Mouse (Mus musculus) forebrain, embryonic 14.5 days (tissue): ENCODE measurements at regions not wholly inside any gene's neighbourhood (a gene's known extent, or its start where the extent isn't known, plus 50 kb on each side); places are given as distances from the start of the nearest gene placed in this dataset.

ENCODE experiments used
- ATAC-seq: fragments of 200-750 bp; cut with Nextera tagmentation; 2 replicates; pipeline ENCODE4 v1.8.0; 2017; ENCODE audit warnings: mild to moderate bottlenecking, moderate library complexity
- DNase-seq: peaks from one replicate; pipeline ENCODE4 v3.0.0-alpha.2; 2015; ENCODE audit warnings: low spot score
- H3K27ac ChIP-seq: fragments of 300-500 bp; sonication (generic); 2 replicates; pipeline ENCODE4 v1.5.1; 2014; ENCODE audit warnings: low read depth, mild to moderate bottlenecking, control low read depth, low read length, moderate library complexity
- H3K27me3 ChIP-seq: fragments of 300-500 bp; sonication (generic); replicated peaks from 2 replicates; pipeline ENCODE4 v1.6.1; 2014; ENCODE audit warnings: low read length, control low read depth, mixed read lengths; ENCODE audit not compliant: control insufficient read depth, insufficient read depth
- H3K36me3 ChIP-seq: fragments of 300-500 bp; sonication (generic); 2 replicates; pipeline ENCODE4 v1.6.1; 2014; ENCODE audit warnings: low read length, control low read depth; ENCODE audit not compliant: control insufficient read depth, insufficient read depth
- H3K4me1 ChIP-seq: fragments of 300-500 bp; sonication (generic); 2 replicates; pipeline ENCODE4 v1.6.1; 2014; ENCODE audit warnings: antibody characterized with exemption, low read length, control low read depth; ENCODE audit not compliant: control insufficient read depth, insufficient read depth
- H3K4me2 ChIP-seq: fragments of 300-500 bp; sonication (generic); 2 replicates; pipeline ENCODE4 v1.6.1; 2014; ENCODE audit warnings: mild to moderate bottlenecking, control low read depth, low read length
- H3K4me3 ChIP-seq: fragments of 300-500 bp; sonication (generic); 2 replicates; pipeline ENCODE4 v1.5.1; 2014; ENCODE audit warnings: low read depth, low read length, control low read depth
- H3K9ac ChIP-seq: fragments of 300-500 bp; sonication (generic); 2 replicates; pipeline ENCODE4 v1.6.1; 2014; ENCODE audit warnings: mild to moderate bottlenecking, low read length, control low read depth, moderate library complexity
- H3K9me3 ChIP-seq: fragments of 300-500 bp; sonication (generic); replicated peaks from 2 replicates; pipeline ENCODE4 v1.6.1; 2016; ENCODE audit warnings: low read length, control low read depth, mixed read lengths; ENCODE audit not compliant: control insufficient read depth
- WGBS: fragments of 180-500 bp; shearing (Covaris S2); extraction: QIAGEN DNeasy Blood & Tissue Kit; methylation state at CpG from one replicate; pipeline ENCODE4 v1.1.7; 2014; 5-methylcytosine and 5-hydroxymethylcytosine counted together

GRCm38 (mm10) chr1:137941776-137942522, 233.6 kb downstream of the Ptprc start:
- ATAC-seq (no peak; the same call in 1 of the 2 replicates), DNase-seq (peak; percentile 48)
- Histone ChIP-seq H3K27me3 (no peaks in the 10 kb centered on the region), H3K9ac (no peak overlapping the region), H3K27ac (peak overlapping the region; percentile 18; the same call in 1 of the 2 replicates), H3K36me3 (peaks cover 53% of the 10 kb centered on the region), H3K4me2 (no peak overlapping the region), H3K4me3 (no peak overlapping the region), H3K9me3 (no peaks in the 10 kb centered on the region), H3K4me1 (0 out of 2 replicates have a peak, but pooled peaks cover 4% of the 10 kb centered on the region)
- WGBS, result 84% methylated on average over 11 of the region's 11 CpGs

- no peaks in the 10 kb centered on the region for H3K27me3 ChIP-seq
- ATAC-seq, result no peak
- no peak overlapping the region for H3K9ac ChIP-seq
- no peak overlapping the region for H3K4me2 ChIP-seq
- no peak overlapping the region for H3K4me3 ChIP-seq
- WGBS, result 90% methylated on average over 4 of the region's 4 CpGs
- peaks cover 72% of the 10 kb centered on the region for H3K36me3 ChIP-seq
- H3K9me3 ChIP-seq, result no peaks in the 10 kb centered on the region
- no peak for DNase-seq
- H3K27ac ChIP-seq, result no peak overlapping the region
- H3K4me1 ChIP-seq, result 0 out of 2 replicates have a peak, but pooled peaks cover 4% of the 10 kb centered on the region
Observed at GRCm38 (mm10) chr1:137935746-137936145, 239.8 kb downstream of the Ptprc start.

GRCm38 (mm10) chr1:137929764-137930163, 245.7 kb downstream of the Ptprc start:
- 86% methylated on average over 3 of the region's 3 CpGs for WGBS
- H3K36me3 ChIP-seq, result peaks cover 45% of the 10 kb centered on the region
- no peaks in the 10 kb centered on the region for H3K9me3 ChIP-seq
- no peak overlapping the region for H3K4me2 ChIP-seq
- peak overlapping the region; percentile 44; the same call in 1 of the 2 replicates for H3K27ac ChIP-seq
- ATAC-seq (no peak), DNase-seq (no peak)
- no peaks in the 10 kb centered on the region for H3K27me3 ChIP-seq
- no peak overlapping the region for H3K9ac ChIP-seq
- H3K4me3 ChIP-seq, result no peak overlapping the region
- peaks cover 27% of the 10 kb centered on the region for H3K4me1 ChIP-seq

- H3K9me3 ChIP-seq, result no peaks in the 10 kb centered on the region
- peak overlapping the region; percentile 42 for H3K4me2 ChIP-seq
- ATAC-seq (peak; percentile 58), DNase-seq (peak; percentile 82)
- H3K27me3 ChIP-seq, result no peaks in the 10 kb centered on the region
- H3K27ac ChIP-seq, result peak overlapping the region; percentile 90
- H3K4me3 ChIP-seq, result no peak overlapping the region
- peak overlapping the region; percentile 41 for H3K9ac ChIP-seq
- 5% methylated on average over 6 of the region's 6 CpGs for WGBS
- H3K36me3 ChIP-seq, result peaks cover 33% of the 10 kb centered on the region
- peaks cover 30% of the 10 kb centered on the region for H3K4me1 ChIP-seq
Observed at GRCm38 (mm10) chr1:137928522-137928921, 247.0 kb downstream of the Ptprc start.

DNA sequence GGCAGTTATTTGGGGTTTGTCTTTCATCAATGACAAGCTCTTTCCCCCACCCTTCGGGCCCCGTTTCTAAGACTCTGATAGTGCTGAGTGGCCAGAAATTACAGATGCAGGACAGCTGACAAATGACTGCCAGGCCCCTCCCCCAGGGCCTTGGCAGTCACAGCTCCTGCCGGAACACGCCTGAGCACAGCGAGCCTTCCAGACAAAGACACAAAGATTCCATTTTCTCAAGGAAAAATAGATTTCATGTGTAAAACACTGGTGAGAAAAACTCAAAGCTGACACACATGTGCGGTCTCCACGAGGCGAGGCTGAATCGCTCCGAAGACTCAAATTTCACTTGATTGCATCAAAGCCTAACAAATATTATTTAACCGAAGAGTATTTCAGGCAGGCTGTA, 247.6 kb downstream of the Ptprc start:
- Histone ChIP-seq H3K9ac (peak overlapping the region; percentile 41; the same call in 1 of the 2 replicates), H3K4me3 (peak overlapping the region; percentile 6; the same call in 1 of the 2 replicates), H3K27me3 (no peaks in the 10 kb centered on the region), H3K4me1 (peaks cover 30% of the 10 kb centered on the region), H3K4me2 (peak overlapping the region; percentile 42), H3K27ac (peak overlapping the region; percentile 90), H3K9me3 (no peaks in the 10 kb centered on the region), H3K36me3 (peaks cover 27% of the 10 kb centered on the region)
- ATAC-seq (peak; percentile 94), DNase-seq (peak; percentile 93)
- 5% methylated on average over 11 of the region's 11 CpGs for WGBS

DNA sequence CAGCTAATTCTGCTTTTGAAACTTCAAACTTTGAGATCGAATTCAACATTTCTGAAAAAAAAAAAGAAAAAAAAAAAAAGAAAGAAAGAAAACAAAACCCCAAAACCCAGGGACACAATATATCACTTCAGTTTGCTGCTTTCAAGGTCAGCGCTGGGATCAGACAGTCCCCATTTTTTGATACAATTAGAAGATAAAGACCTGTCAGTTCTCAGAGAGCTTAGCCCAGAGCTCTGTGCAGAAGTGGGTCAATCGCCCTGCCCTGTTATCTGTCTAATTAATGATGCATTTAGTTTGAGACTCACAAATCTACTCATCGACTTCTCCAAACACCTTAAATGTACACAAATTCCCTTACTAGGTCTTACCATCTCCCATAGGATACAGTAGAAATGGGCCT, 249.2 kb downstream of the Ptprc start:
- Histone ChIP-seq H3K4me3 (no peak overlapping the region), H3K4me2 (no peak overlapping the region), H3K36me3 (peaks cover 14% of the 10 kb centered on the region), H3K9me3 (no peaks in the 10 kb centered on the region), H3K9ac (no peak overlapping the region), H3K4me1 (peaks cover 32% of the 10 kb centered on the region), H3K27ac (no peak overlapping the region), H3K27me3 (no peaks in the 10 kb centered on the region)
- ATAC-seq, result no peak
- 64% methylated on average over 4 of the region's 4 CpGs for WGBS
- no peak for DNase-seq

- WGBS, result 90% methylated on average over 6 of the region's 6 CpGs
- Histone ChIP-seq H3K9me3 (no peaks in the 10 kb centered on the region), H3K4me2 (no peak overlapping the region), H3K36me3 (0 out of 2 replicates have a peak, but pooled peaks cover 7% of the 10 kb centered on the region), H3K27me3 (no peaks in the 10 kb centered on the region), H3K9ac (no peak overlapping the region), H3K27ac (no peak overlapping the region), H3K4me1 (peaks cover 34% of the 10 kb centered on the region), H3K4me3 (no peak overlapping the region)
- DNase-seq (no peak), ATAC-seq (no peak)
Observed at GRCm38 (mm10) chr1:137924156-137924555, 251.4 kb downstream of the Ptprc start.

GRCm38 (mm10) chr1:137923705-137924104, 251.8 kb downstream of the Ptprc start:
- H3K27me3 ChIP-seq, result no peaks in the 10 kb centered on the region
- no peaks in the 10 kb centered on the region for H3K9me3 ChIP-seq
- H3K4me3 ChIP-seq, result no peak overlapping the region
- H3K4me1 ChIP-seq, result peaks cover 31% of the 10 kb centered on the region
- no peak overlapping the region for H3K4me2 ChIP-seq
- WGBS, result 85% methylated on average over 2 of the region's 2 CpGs
- 0 out of 2 replicates have a peak, but pooled peaks cover 7% of the 10 kb centered on the region for H3K36me3 ChIP-seq
- no peak for DNase-seq
- no peak overlapping the region for H3K9ac ChIP-seq
- no peak for ATAC-seq
- no peak overlapping the region for H3K27ac ChIP-seq

- H3K9me3 ChIP-seq, result no peaks in the 10 kb centered on the region
- ATAC-seq (no peak), DNase-seq (no peak)
- no peak overlapping the region for H3K4me3 ChIP-seq
- no peak overlapping the region for H3K4me2 ChIP-seq
- no peak overlapping the region for H3K9ac ChIP-seq
- peaks cover 22% of the 10 kb centered on the region for H3K4me1 ChIP-seq
- WGBS, result 83% methylated on average over 7 of the region's 7 CpGs
- no peak overlapping the region for H3K27ac ChIP-seq
- H3K27me3 ChIP-seq, result no peaks in the 10 kb centered on the region
- 0 out of 2 replicates have a peak, but pooled peaks cover 7% of the 10 kb centered on the region for H3K36me3 ChIP-seq
Observed at GRCm38 (mm10) chr1:137922769-137923168, 252.7 kb downstream of the Ptprc start.
